Mouse (Mus musculus) cortical plate, adult 2 months (tissue): ENCODE data around the gene Olfr155.

Experiments used
- CTCF ChIP-seq: fragments of 200-500 bp; IDR thresholded peaks from 2 replicates; pipeline ENCODE4 v1.5.1; 2011; ENCODE audit warnings: mild to moderate bottlenecking, control low read depth, low read length; ENCODE audit not compliant: insufficient read depth; ENCODE audit errors: extremely low read depth
- POLR2A ChIP-seq: fragments of 200-500 bp; IDR thresholded peaks from 2 replicates; pipeline ENCODE4 v1.6.1; 2011; ENCODE audit warnings: mild to moderate bottlenecking, low read length, control low read depth; ENCODE audit not compliant: insufficient read depth; ENCODE audit errors: extremely low read depth

DNA sequence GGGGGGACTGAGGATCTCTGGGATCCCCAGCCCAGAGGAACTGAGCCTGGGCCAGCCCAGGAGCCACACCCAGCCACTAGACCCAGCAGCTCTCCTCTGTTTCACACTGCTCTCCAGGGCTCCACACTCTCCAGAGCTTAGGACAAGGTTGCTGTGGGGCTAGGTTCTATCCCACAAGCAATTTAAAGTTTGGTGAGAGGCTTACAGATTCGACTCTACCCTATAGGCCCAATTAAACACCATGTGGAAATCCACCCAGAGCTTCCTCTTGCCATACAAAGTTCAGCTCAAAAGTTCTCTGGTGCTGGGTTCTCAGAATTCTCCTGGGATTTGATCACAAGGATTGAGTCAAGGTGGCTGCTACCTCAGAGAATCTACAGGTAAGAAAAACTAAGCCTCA is 11.3 kb upstream of the Olfr155 start, which contains the start of gene Olfr157:
- TF ChIP-seq CTCF (no peak), POLR2A (no peak)
